Mouse (Mus musculus) right cerebral cortex, postnatal 25 days (tissue): ENCODE results near the gene Asns.

Experiments used
- DNase-seq: peaks from one replicate; pipeline ENCODE4 v3.0.0; 2022

Asns gene

GRCm38 (mm10) chr6:7692884-7693585, at the start of gene Asns:
TSS of gene Asns (minus strand) at chr6:7693254.
- DNase-seq: peak; percentile 89

DNA sequence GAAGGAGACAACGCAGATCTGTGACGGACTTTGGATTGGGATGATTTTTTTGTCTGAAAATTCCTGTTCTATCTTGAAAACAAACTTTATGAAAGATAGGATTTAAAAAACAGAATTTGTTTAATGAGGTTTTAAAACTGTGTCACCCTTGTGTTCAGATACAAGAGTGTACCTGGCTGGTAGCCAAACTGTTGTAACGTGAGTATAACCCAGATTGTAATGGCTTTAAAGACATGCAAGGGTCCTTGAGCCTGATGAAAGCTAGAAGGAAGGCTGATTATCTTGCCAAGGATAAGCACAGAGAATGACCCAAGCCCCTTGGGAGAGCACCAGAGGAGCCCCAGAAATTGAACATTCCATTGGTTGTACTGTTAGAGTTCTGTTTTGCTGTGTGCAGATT, 48.7 kb upstream of the Asns start:
- no peak for DNase-seq

GRCm38 (mm10) chr6:7737842-7738241, 44.8 kb upstream of the Asns start:
- no peak for DNase-seq

GRCm38 (mm10) chr6:7732754-7733708, 40.0 kb upstream of the Asns start:
- DNase-seq: peak; percentile 76

GRCm38 (mm10) chr6:7732097-7732496, 39.0 kb upstream of the Asns start:
- DNase-seq: no peak

DNA sequence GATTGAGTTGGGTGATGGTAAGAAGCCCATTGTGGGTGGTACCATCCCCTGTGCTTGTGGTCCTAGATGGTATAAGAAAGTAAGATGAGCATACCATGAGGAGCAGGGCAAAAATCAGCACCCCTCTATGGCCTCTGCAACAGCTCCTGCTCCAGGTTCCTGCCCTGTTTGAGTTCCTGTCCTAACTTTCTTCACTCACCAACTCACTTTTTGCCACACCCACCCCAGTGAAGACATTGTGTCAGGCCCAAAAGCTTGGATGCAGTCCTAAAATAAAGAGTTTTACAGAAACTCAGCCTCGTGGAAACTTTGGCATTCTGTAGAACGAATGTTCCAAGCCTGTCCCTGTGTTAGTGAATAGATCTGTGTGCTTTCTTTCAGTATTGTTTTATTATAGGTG, 36.1 kb upstream of the Asns start:
- DNase-seq: no peak

DNA sequence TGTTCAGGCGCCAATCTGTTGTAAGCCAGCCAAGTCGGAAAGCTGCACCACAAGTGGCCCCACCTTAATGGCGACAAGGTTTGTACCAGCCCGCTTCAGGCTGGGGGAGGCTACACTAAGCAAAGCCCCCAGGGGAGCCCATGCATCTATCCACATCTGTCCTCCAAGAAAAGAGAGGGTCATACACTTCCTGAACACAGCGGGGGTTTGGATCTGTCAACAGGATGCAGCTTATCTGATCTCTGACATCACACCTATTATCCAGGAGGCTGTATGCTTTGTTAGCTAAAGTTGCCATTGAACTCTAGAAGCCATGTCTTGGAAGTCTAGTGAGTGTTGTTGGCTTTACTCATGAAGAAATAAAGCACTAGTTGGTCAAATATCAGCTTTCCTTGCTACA, 35.2 kb upstream of the Asns start:
- no peak for DNase-seq

GRCm38 (mm10) chr6:7716236-7716635, 23.2 kb upstream of the Asns start:
- DNase-seq: no peak

DNA sequence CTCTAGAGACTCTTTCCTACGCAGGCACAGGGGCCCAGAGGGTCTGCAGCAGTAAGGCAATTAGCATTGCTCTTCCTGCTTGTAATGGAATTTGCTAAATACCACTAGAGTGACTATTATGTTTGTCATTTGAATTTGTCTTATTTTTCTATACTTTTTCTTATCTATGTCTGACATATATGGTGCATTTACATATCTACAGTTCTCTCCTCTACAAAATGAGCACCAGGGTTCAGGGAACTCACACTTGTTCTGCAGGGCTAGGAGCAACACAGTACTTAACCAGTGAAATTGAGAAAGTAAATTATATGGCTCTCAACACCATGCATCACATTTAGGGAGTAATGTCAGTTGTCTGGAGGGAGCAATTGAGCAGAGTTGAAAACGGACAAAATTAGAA, 21.2 kb upstream of the Asns start:
- no peak for DNase-seq

GRCm38 (mm10) chr6:7711837-7712330, 18.8 kb upstream of the Asns start:
- no peak for DNase-seq

GRCm38 (mm10) chr6:7708246-7708645, 15.2 kb upstream of the Asns start:
- DNase-seq: no peak

- DNase-seq: no peak
Observed at GRCm38 (mm10) chr6:7706796-7707195, 13.7 kb upstream of the Asns start.

DNA sequence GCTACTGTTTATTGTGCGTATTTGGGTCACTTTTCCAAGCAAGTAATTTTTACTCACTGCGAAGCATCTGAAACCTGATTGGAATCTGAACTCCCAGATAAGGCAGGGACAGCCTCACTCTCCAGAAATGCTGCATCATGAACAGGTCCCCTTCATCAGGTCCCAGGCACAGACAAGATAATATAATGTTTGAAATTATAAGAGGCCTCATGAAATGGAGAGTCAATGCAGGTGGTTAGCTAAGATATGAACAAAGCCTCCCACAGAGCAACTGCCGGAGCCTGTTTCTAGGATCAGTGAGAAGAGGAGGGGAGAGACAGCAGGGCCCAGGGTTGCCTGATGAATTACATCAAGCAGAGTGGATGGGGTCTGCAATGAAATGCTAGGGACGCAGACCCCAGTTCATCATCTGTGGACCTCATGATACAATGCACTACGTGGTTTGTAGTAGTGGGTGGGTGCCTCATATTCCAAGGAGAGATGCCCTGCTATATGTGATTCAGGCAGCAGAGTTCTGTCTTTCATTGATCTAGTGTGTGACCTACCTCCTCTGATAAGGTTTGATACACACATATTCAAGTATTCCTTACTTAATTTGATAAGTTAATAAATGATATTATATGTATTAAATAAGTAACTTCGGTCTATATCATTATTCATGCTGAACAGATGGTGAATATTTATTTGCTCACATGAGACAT, 5.1 kb upstream of the Asns start:
- DNase-seq: no peak

GRCm38 (mm10) chr6:7697077-7697643, 4.1 kb upstream of the Asns start:
- no peak for DNase-seq

GRCm38 (mm10) chr6:7696641-7697040, 3.6 kb upstream of the Asns start:
- DNase-seq: no peak

DNA sequence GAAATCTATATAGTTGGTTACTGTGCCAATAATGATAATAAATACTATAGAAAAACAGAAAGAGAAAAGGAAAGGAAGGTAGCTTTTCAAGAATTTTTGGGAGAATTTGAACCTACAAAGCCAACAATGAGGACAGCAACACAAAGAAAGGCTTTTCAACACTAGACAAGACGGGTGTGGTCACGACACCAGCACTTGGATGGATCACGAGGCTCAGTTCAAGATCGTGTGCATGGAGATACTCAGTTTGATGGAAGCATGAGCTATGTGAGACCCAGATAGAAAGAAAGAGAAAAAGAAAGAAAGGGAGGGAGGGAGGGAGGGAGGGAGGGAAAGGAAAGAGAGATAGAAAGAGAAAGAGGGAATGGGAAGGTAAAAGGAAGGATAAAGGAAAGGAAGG, 2.8 kb upstream of the Asns start:
- DNase-seq: no peak

DNA sequence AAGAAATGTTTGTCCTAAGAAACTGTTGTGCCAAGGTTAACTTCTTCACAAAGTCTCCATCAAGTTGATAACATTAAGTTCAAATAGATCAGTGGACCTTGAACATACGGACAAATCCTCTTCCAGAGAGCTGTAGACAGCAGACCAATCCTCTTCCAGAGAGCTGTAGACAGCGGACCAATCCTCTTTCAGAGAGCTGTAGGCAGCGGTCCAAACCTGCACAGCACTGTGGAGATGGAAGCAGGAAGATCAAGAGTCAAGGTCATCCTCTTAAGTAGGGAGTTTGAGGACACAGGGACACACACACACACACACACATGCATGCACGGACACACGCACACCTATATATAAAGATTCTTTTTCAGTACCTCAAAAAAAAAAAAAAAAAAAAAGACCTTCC, 612 bp upstream of the Asns start:
- no peak for DNase-seq

DNA sequence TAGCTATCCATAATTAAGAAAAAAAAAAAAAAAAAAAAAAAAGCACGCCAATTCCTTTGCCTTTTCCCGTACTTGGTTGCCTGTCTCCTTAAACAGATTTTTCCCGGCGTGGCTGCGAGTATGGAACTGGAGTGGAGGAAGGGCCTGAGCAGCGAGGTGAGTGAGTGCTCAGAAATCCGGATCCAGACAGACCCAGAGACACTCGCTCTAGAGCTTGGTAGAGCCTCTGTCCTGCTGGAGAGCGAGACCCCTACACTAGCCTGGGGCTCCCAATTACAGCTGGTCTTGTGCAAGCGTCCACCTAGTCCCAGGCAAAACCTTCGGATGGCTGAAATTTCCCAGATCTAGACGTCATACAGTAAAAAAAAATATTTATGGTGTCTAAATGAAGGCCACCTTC, 603 bp downstream of the Asns start:
- no peak for DNase-seq

- no peak for DNase-seq
Observed at GRCm38 (mm10) chr6:7692037-7692436, 1.0 kb downstream of the Asns start.

DNA sequence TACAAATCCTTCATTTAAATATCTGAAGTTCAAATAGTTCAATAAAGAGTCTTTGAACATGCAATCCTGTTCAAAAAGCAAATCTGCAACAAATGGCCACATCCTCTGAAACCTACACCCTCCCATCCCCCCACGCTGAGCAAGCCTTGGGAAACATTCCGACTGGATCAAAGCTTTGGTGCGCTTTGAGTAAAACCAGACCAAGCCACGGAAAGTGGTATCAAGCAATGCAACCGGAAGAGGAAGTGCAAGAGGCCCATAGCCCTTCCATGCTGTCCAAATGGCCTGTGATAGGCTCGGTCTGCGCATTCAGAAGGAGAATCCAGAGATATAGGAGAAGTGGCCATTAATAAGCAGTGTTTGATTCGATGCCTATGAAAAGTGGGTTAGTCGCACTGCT, 2.6 kb downstream of the Asns start:
- DNase-seq: no peak

DNA sequence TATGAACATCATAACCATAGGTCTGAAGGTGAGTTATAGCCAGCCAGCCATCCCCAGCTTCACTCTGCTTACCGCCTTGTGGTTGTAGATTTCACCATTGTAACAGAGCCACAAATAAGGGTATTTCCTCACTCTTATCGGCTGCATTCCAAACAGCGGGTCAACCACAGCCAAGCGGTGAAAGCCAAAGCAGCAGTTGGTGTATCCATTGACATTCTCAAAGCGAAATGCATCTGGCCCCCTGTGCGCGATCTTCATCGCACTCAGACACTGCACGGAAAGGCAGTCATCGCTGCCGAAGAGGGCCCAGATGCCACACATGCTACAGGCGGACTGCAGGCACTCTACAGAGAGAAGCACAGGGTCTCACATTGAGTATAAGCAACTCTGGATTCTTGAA, 3.9 kb downstream of the Asns start:
- no peak for DNase-seq

- no peak for DNase-seq
Observed at GRCm38 (mm10) chr6:7686047-7686446, 7.0 kb downstream of the Asns start.
